11 mouse cellular contexts compared by ENCODE assay signal in genomic region chr16:93323172-93323571, GRCm38 (mm10).
ATAC-seq lines count a peak whose summit lies in the region.
"Had no signal": no experiment of that assay in that cellular context is flagged by ENCODE, and none has a peak within 500 bp of the region (broad histone marks: within the 10 kb centered on the region; RNA-seq: fewer than 3 reads in every experiment).

No protein-coding gene starts in this region.

- H3K4me1 ChIP-seq in hindbrain, embryonic 15.5 days (replicated peaks), result 0 out of 2 replicates have a peak, but pooled peaks cover 7% of the 10 kb centered on the region
- H3K4me1 ChIP-seq in hindbrain, embryonic 16.5 days (ENCODE audit: control insufficient read depth, insufficient read depth, low read depth, low read length), result no peaks in the 10 kb centered on the region
- no peaks in the 10 kb centered on the region for H3K4me1 ChIP-seq in megakaryocyte, embryonic 14.5 days
- no peaks in the 10 kb centered on the region for H3K4me1 ChIP-seq in neural tube, embryonic 14.5 days (ENCODE audit: control insufficient read depth, insufficient read depth, low read length)
- peaks cover 6% of the 10 kb centered on the region; the same call in 1 of the 2 replicates for H3K4me1 ChIP-seq in neural tube, embryonic 15.5 days
- H3K4me1 ChIP-seq: embryonic facial prominence, embryonic 10.5 days; forebrain, embryonic 10.5 days; heart, embryonic 12.5 days had no signal

- no peak overlapping the region for H3K4me3 ChIP-seq in hindbrain, embryonic 15.5 days
- no peak overlapping the region for H3K4me3 ChIP-seq in hindbrain, embryonic 16.5 days (ENCODE audit: low read length)
- peak overlapping the region; percentile 48 for H3K4me3 ChIP-seq in megakaryocyte, embryonic 14.5 days (replicated peaks)
- no peak overlapping the region for H3K4me3 ChIP-seq in neural tube, embryonic 14.5 days (ENCODE audit: low read depth, low read length)
- H3K4me3 ChIP-seq in neural tube, embryonic 15.5 days (replicated peaks), result no peak overlapping the region
- H3K4me3 ChIP-seq: embryonic facial prominence, embryonic 10.5 days; forebrain, embryonic 10.5 days; gastrocnemius, adult 2 months; heart, embryonic 12.5 days had no signal

- peak; percentile 45; the same call in 1 of the 2 replicates for ATAC-seq in hindbrain, embryonic 15.5 days (ENCODE audit: low FRiP score, low read depth)
- no peak for ATAC-seq in hindbrain, embryonic 16.5 days
- no peak for ATAC-seq in megakaryocyte, adult 5-6 weeks (ENCODE audit: poor library complexity, severe bottlenecking)
- ATAC-seq in neural tube, embryonic 14.5 days (ENCODE audit: low read depth), result peak; percentile 71
- ATAC-seq in neural tube, embryonic 15.5 days (ENCODE audit: low FRiP score), result no peak
- ATAC-seq: forebrain, embryonic 14.5 days had no signal

- H3K4me2 ChIP-seq in hindbrain, embryonic 15.5 days, result no peak overlapping the region
- no peak overlapping the region for H3K4me2 ChIP-seq in hindbrain, embryonic 16.5 days (ENCODE audit: low read length)
- H3K4me2 ChIP-seq in neural tube, embryonic 14.5 days (ENCODE audit: low read depth, low read length), result no peak overlapping the region
- H3K4me2 ChIP-seq in neural tube, embryonic 15.5 days, result no peak overlapping the region
- H3K4me2 ChIP-seq: heart, embryonic 12.5 days had no signal

- H3K27me3 ChIP-seq in hindbrain, embryonic 15.5 days, result no peaks in the 10 kb centered on the region
- no peaks in the 10 kb centered on the region for H3K27me3 ChIP-seq in hindbrain, embryonic 16.5 days (replicated peaks; ENCODE audit: control insufficient read depth, insufficient read depth, low read length)
- peaks cover 44% of the 10 kb centered on the region for H3K27me3 ChIP-seq in megakaryocyte, embryonic 14.5 days (replicated peaks)
- H3K27me3 ChIP-seq in neural tube, embryonic 14.5 days (ENCODE audit: control insufficient read depth, insufficient read depth, low read length), result no peaks in the 10 kb centered on the region
- H3K27me3 ChIP-seq in neural tube, embryonic 15.5 days (replicated peaks), result no peaks in the 10 kb centered on the region

- no peaks in the 10 kb centered on the region for H3K9me3 ChIP-seq in hindbrain, embryonic 15.5 days
- no peaks in the 10 kb centered on the region for H3K9me3 ChIP-seq in hindbrain, embryonic 16.5 days (ENCODE audit: control insufficient read depth, low read length)
- peaks cover 39% of the 10 kb centered on the region for H3K9me3 ChIP-seq in megakaryocyte, embryonic 14.5 days
- no peaks in the 10 kb centered on the region for H3K9me3 ChIP-seq in neural tube, embryonic 14.5 days (ENCODE audit: control insufficient read depth, low read length)
- H3K9me3 ChIP-seq in neural tube, embryonic 15.5 days (replicated peaks), result no peaks in the 10 kb centered on the region
- H3K9me3 ChIP-seq: heart, embryonic 12.5 days had no signal

- H3K27ac ChIP-seq in hindbrain, embryonic 15.5 days (replicated peaks), result no peak overlapping the region
- no peak overlapping the region for H3K27ac ChIP-seq in hindbrain, embryonic 16.5 days (ENCODE audit: low read depth, low read length)
- H3K27ac ChIP-seq in neural tube, embryonic 14.5 days (ENCODE audit: low read depth, low read length), result no peak overlapping the region
- H3K27ac ChIP-seq in neural tube, embryonic 15.5 days (replicated peaks), result no peak overlapping the region
- H3K27ac ChIP-seq: embryonic facial prominence, embryonic 10.5 days; forebrain, embryonic 10.5 days; gastrocnemius, adult 2 months had no signal

- H3K9ac ChIP-seq in hindbrain, embryonic 15.5 days, result no peak overlapping the region
- H3K9ac ChIP-seq in hindbrain, embryonic 16.5 days (ENCODE audit: low read depth, low read length), result no peak overlapping the region
- H3K9ac ChIP-seq in neural tube, embryonic 14.5 days (replicated peaks; ENCODE audit: low read depth, low read length), result no peak overlapping the region
- H3K9ac ChIP-seq in neural tube, embryonic 15.5 days (replicated peaks), result no peak overlapping the region
- H3K9ac ChIP-seq: heart, embryonic 12.5 days had no signal

- H3K36me3 ChIP-seq in hindbrain, embryonic 15.5 days, result no peaks in the 10 kb centered on the region
- H3K36me3 ChIP-seq in hindbrain, embryonic 16.5 days (ENCODE audit: control insufficient read depth, insufficient read depth, low read length), result no peaks in the 10 kb centered on the region
- H3K36me3 ChIP-seq in megakaryocyte, embryonic 14.5 days (replicated peaks; ENCODE audit: low read length), result no peaks in the 10 kb centered on the region
- H3K36me3 ChIP-seq in neural tube, embryonic 14.5 days (ENCODE audit: control insufficient read depth, insufficient read depth, low read length), result no peaks in the 10 kb centered on the region
- H3K36me3 ChIP-seq in neural tube, embryonic 15.5 days, result no peaks in the 10 kb centered on the region
- H3K36me3 ChIP-seq: embryonic facial prominence, embryonic 10.5 days; forebrain, embryonic 10.5 days; heart, embryonic 12.5 days had no signal

- WGBS in hindbrain, embryonic 15.5 days, result 63% methylated on average over 5 of the region's 5 CpGs
- WGBS in hindbrain, embryonic 16.5 days, result 58% methylated on average over 5 of the region's 5 CpGs
- WGBS in neural tube, embryonic 14.5 days, result 60% methylated on average over 5 of the region's 5 CpGs
- WGBS in neural tube, embryonic 15.5 days, result 56% methylated on average over 5 of the region's 5 CpGs

Comparison
In these comparisons a context has a peak if more than half of its experiments do, and no peak if none do; other contexts are left out.
1. ATAC-seq: peak in hindbrain, embryonic 15.5 days (single experiment) and neural tube, embryonic 14.5 days (single experiment); none in hindbrain, embryonic 16.5 days (single experiment), megakaryocyte, adult 5-6 weeks (single experiment) and neural tube, embryonic 15.5 days (single experiment).